Mouse (Mus musculus) ES-Bruce4 (cell line): ENCODE data around the gene Irs2. TPM values are rescaled to one million over a fixed set of nuclear protein-coding genes. Genes with fewer than 3 reads are reported as not detected.

ENCODE experiments used
- H3K27ac ChIP-seq: 2 replicates; pipeline ENCODE4 v1.5.1; 2012; ENCODE audit warnings: low read length, inconsistent platforms; ENCODE audit not compliant: insufficient read depth
- H3K27me3 ChIP-seq: 2 replicates; pipeline ENCODE4 v1.6.1; 2012; ENCODE audit warnings: mild to moderate bottlenecking, low read length, inconsistent platforms; ENCODE audit not compliant: control insufficient read depth, poor library complexity, insufficient read depth, severe bottlenecking
- H3K36me3 ChIP-seq: 2 replicates; pipeline ENCODE4 v1.6.1; 2012; ENCODE audit warnings: inconsistent platforms, mild to moderate bottlenecking, low read length, moderate library complexity; ENCODE audit not compliant: control insufficient read depth, poor library complexity, insufficient read depth, severe bottlenecking
- H3K4me1 ChIP-seq: one replicate; pipeline ENCODE4 v1.8.1; 2011; ENCODE audit warnings: low read length; ENCODE audit not compliant: control insufficient read depth, insufficient read depth
- H3K4me3 ChIP-seq: 2 replicates; pipeline ENCODE4 v1.5.1; 2011; ENCODE audit warnings: low read depth, mild to moderate bottlenecking, low read length
- H3K9ac ChIP-seq: 2 replicates; pipeline ENCODE4 v1.6.1; 2012; ENCODE audit warnings: low read depth, mild to moderate bottlenecking, inconsistent platforms; ENCODE audit not compliant: poor library complexity, severe bottlenecking
- H3K9me3 ChIP-seq: replicated peaks from 2 replicates; pipeline ENCODE4 v1.6.1; 2012; ENCODE audit warnings: mild to moderate bottlenecking, low read length, inconsistent platforms; ENCODE audit not compliant: control insufficient read depth, poor library complexity, insufficient read depth, severe bottlenecking
- CTCF ChIP-seq: IDR thresholded peaks from one replicate; pipeline ENCODE4 v1.8.1; 2011; ENCODE audit warnings: low read depth, low read length
- EP300 ChIP-seq: IDR thresholded peaks from 2 replicates; pipeline ENCODE4 v1.6.1; 2011; ENCODE audit warnings: low read depth, low read length; ENCODE audit not compliant: insufficient read depth
- POLR2A ChIP-seq: IDR thresholded peaks from one replicate; pipeline ENCODE4 v1.8.1; 2011; ENCODE audit warnings: low read length; ENCODE audit not compliant: insufficient read depth
- polyA plus RNA-seq: library from polyadenylated mRNA; stranded (reverse); fragments of >200 nt; gene quantifications from 2 replicates; pipeline ENCODE4 v1.2.4, GENCODE M21; 2011; ENCODE audit warnings: low read depth; ENCODE audit not compliant: missing spikeins, insufficient read depth, insufficient read length

The Irs2 gene
- polyA plus RNA-seq, 1 experiment: 72.3 TPM

GRCm38 (mm10) chr8:11003917-11004470 is 4.3 kb downstream of the Irs2 start:
- Histone ChIP-seq H3K4me3 (peak overlapping the region; percentile 15; the same call in 1 of the 2 replicates), H3K36me3 (no peaks in the 10 kb centered on the region; the same call in 1 of the 2 replicates), H3K4me1 (peaks cover 2% of the 10 kb centered on the region), H3K9ac (no peak overlapping the region), H3K27me3 (no peaks in the 10 kb centered on the region), H3K27ac (no peak overlapping the region), H3K9me3 (no peaks in the 10 kb centered on the region)
- TF ChIP-seq EP300 (no peak), POLR2A (no peak), CTCF (no peak)

- Histone ChIP-seq H3K4me3 (no peak overlapping the region), H3K4me1 (peaks cover 2% of the 10 kb centered on the region), H3K27me3 (no peaks in the 10 kb centered on the region), H3K9me3 (no peaks in the 10 kb centered on the region), H3K36me3 (no peaks in the 10 kb centered on the region; the same call in none of the 2 replicates), H3K9ac (no peak overlapping the region), H3K27ac (no peak overlapping the region)
- TF ChIP-seq POLR2A (no peak), CTCF (no peak), EP300 (no peak)
These were observed 5.0 kb downstream of the Irs2 start for GRCm38 (mm10) chr8:11003253-11003652.

GRCm38 (mm10) chr8:11002816-11003215 is 5.4 kb downstream of the Irs2 start:
- Histone ChIP-seq H3K27ac (no peak overlapping the region), H3K4me1 (peaks cover 2% of the 10 kb centered on the region), H3K9me3 (no peaks in the 10 kb centered on the region), H3K4me3 (no peak overlapping the region), H3K27me3 (no peaks in the 10 kb centered on the region), H3K36me3 (no peaks in the 10 kb centered on the region; the same call in none of the 2 replicates), H3K9ac (no peak overlapping the region)
- no peak for TF ChIP-seq EP300
- no peak for TF ChIP-seq POLR2A
- no peak for TF ChIP-seq CTCF

GRCm38 (mm10) chr8:11001062-11001549 is 7.2 kb downstream of the Irs2 start:
- Histone ChIP-seq H3K4me1 (peaks cover 2% of the 10 kb centered on the region), H3K27me3 (no peaks in the 10 kb centered on the region)

GRCm38 (mm10) chr8:10999538-10999937 is 8.7 kb downstream of the Irs2 start:
- TF ChIP-seq CTCF (no peak), EP300 (no peak), POLR2A (no peak)
- Histone ChIP-seq H3K4me1 (peaks cover 2% of the 10 kb centered on the region), H3K36me3 (peaks cover 3% of the 10 kb centered on the region)

More at GRCm38 (mm10) chr8:11001062-11001549, 7.2 kb downstream of the Irs2 start:
- TF ChIP-seq EP300 (no peak), POLR2A (no peak), CTCF (no peak)
- Histone ChIP-seq H3K4me3 (no peak overlapping the region), H3K9ac (no peak overlapping the region), H3K36me3 (peaks cover 3% of the 10 kb centered on the region), H3K9me3 (no peaks in the 10 kb centered on the region), H3K27ac (peak overlapping the region; percentile 74)

GRCm38 (mm10) chr8:10996247-10996646 is 12.0 kb downstream of the Irs2 start:
- TF ChIP-seq EP300 (no peak), POLR2A (no peak), CTCF (no peak)
- Histone ChIP-seq H3K9ac (no peak overlapping the region), H3K4me1 (peaks cover under 1% of the 10 kb centered on the region), H3K36me3 (peaks cover 3% of the 10 kb centered on the region; the same call in 1 of the 2 replicates), H3K27ac (no peak overlapping the region), H3K27me3 (no peaks in the 10 kb centered on the region), H3K9me3 (no peaks in the 10 kb centered on the region), H3K4me3 (no peak overlapping the region)

More at GRCm38 (mm10) chr8:10999538-10999937, 8.7 kb downstream of the Irs2 start:
- Histone ChIP-seq H3K4me3 (no peak overlapping the region), H3K9me3 (no peaks in the 10 kb centered on the region), H3K27ac (no peak overlapping the region), H3K9ac (no peak overlapping the region), H3K27me3 (no peaks in the 10 kb centered on the region)
